Comparison of ENCODE assay signal across 26 mouse cellular contexts in the genomic region with DNA sequence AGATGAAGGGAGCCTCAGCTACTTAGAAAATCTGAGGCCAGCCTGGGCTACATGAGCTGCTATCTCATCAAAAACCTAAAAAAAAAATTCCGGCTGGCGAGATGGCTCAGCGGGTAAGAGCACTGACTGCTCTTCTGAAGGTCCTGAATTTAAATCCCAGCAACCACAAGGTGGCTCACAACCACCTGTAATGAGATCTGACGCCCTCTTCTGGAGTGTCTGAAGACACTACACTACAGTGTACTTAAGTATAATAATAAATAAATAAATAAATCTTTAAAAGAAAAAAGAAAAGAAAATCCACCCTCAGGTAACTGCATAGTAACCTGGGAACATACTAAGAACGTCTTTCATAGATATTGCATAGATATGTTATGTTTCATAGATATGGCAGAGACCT. TPM values are rescaled to one million over a fixed set of nuclear protein-coding genes. Genes with fewer than 3 reads are reported as not detected.
A peak's percentile ranks its signal among the peaks of the same experiment; 100 is the strongest.
DNase-seq lines count a peak whose midpoint lies in the region; ATAC-seq and TF ChIP-seq lines count a peak whose summit lies in the region.
"Had no signal": no experiment of that assay in that cellular context is flagged by ENCODE, and none has a peak within 500 bp of the region (broad histone marks: within the 10 kb centered on the region; RNA-seq: fewer than 3 reads in every experiment).

No protein-coding gene starts in this region.

- H3K9me3 ChIP-seq in intestine, postnatal 0 days (ENCODE audit: control insufficient read depth), result no peaks in the 10 kb centered on the region
- no peaks in the 10 kb centered on the region for H3K9me3 ChIP-seq in intestine, embryonic 16.5 days (ENCODE audit: control insufficient read depth, low read length)
- no peaks in the 10 kb centered on the region for H3K9me3 ChIP-seq in E14TG2a.4 (ENCODE audit: low read length)
- H3K9me3 ChIP-seq: embryonic facial prominence, embryonic 12.5 days; embryonic facial prominence, embryonic 15.5 days; heart, embryonic 10.5 days; heart, embryonic 13.5 days; hindbrain, embryonic 10.5 days; hindbrain, embryonic 13.5 days had no signal

- H3K9ac ChIP-seq in intestine, postnatal 0 days (ENCODE audit: low read depth, low read length), result no peak overlapping the region
- H3K9ac ChIP-seq in intestine, embryonic 16.5 days (ENCODE audit: low read depth, low read length), result no peak overlapping the region
- H3K9ac ChIP-seq: embryonic facial prominence, embryonic 12.5 days; embryonic facial prominence, embryonic 15.5 days; forebrain, postnatal 0 days; heart, embryonic 13.5 days; hindbrain, embryonic 13.5 days had no signal

- H3K4me1 ChIP-seq in intestine, postnatal 0 days (replicated peaks; ENCODE audit: control insufficient read depth, insufficient read depth, low read length), result no peaks in the 10 kb centered on the region
- no peaks in the 10 kb centered on the region for H3K4me1 ChIP-seq in intestine, embryonic 16.5 days (ENCODE audit: control insufficient read depth, insufficient read depth, low read length)
- H3K4me1 ChIP-seq in E14TG2a.4 (replicated peaks; ENCODE audit: low read depth, low read length), result peaks cover 28% of the 10 kb centered on the region
- no peaks in the 10 kb centered on the region for H3K4me1 ChIP-seq in cortical plate, adult 2 months (ENCODE audit: control insufficient read depth, insufficient read depth, low read length)
- H3K4me1 ChIP-seq: embryonic facial prominence, embryonic 12.5 days; embryonic facial prominence, embryonic 15.5 days; heart, embryonic 10.5 days; heart, embryonic 13.5 days; hindbrain, embryonic 10.5 days; hindbrain, embryonic 13.5 days had no signal

- H3K4me2 ChIP-seq in intestine, postnatal 0 days (replicated peaks; ENCODE audit: low read depth), result no peak overlapping the region
- no peak overlapping the region for H3K4me2 ChIP-seq in intestine, embryonic 16.5 days (ENCODE audit: low read depth, low read length)
- H3K4me2 ChIP-seq: embryonic facial prominence, embryonic 12.5 days; embryonic facial prominence, embryonic 15.5 days; heart, embryonic 13.5 days; hindbrain, embryonic 13.5 days had no signal

- no peak overlapping the region for H3K4me3 ChIP-seq in intestine, postnatal 0 days (ENCODE audit: low read depth, low read length)
- H3K4me3 ChIP-seq in intestine, embryonic 16.5 days (ENCODE audit: low read length), result no peak overlapping the region
- H3K4me3 ChIP-seq in left cerebral cortex, adult 2 months, result no peak overlapping the region
- no peak overlapping the region for H3K4me3 ChIP-seq in E14TG2a.4 (replicated peaks; ENCODE audit: low read length)
- no peak overlapping the region for H3K4me3 ChIP-seq in cortical plate, adult 2 months (ENCODE audit: insufficient read depth, low read length)
- H3K4me3 ChIP-seq: embryonic facial prominence, embryonic 12.5 days; embryonic facial prominence, embryonic 15.5 days; heart, adult 2 months; heart, embryonic 10.5 days; heart, embryonic 13.5 days; hindbrain, embryonic 10.5 days; hindbrain, embryonic 13.5 days had no signal

- no peak for DNase-seq in left cerebral cortex, adult 2 months (ENCODE audit: extremely low spot score in 1 of 2, low spot score in 2 of 2)
- no peak for DNase-seq in left cerebral cortex, postnatal 14 days (ENCODE audit: low spot score in 2 of 2)
- no peak for DNase-seq in right cerebral cortex, postnatal 14 days
- DNase-seq: adrenal gland, adult 8-10 months; adrenal gland, postnatal 25 days; B cell, adult 2 months; cerebellum, adult 11-12 months; cerebellum, adult 9-10 months; cerebellum, postnatal 14 days; forebrain, postnatal 0 days; gastrocnemius, postnatal 36 days; heart, adult 2 months had no signal

- ATAC-seq in intestine, postnatal 0 days, result no peak
- ATAC-seq in intestine, embryonic 16.5 days, result no peak
- ATAC-seq: activated CD4-positive, CD25-positive, alpha-beta regulatory T cell, adult 4 months; forebrain, embryonic 14.5 days; forebrain, postnatal 0 days; hindbrain, embryonic 16.5 days had no signal

- TF ChIP-seq POLR2A in cortical plate, adult 2 months (IDR thresholded peaks at IDR 0.05; ENCODE audit: extremely low read depth, insufficient read depth, low read length), result no peak

- no peaks in the 10 kb centered on the region for H3K27me3 ChIP-seq in intestine, postnatal 0 days (replicated peaks; ENCODE audit: control insufficient read depth, insufficient read depth, low read length)
- H3K27me3 ChIP-seq in intestine, embryonic 16.5 days (replicated peaks; ENCODE audit: control insufficient read depth, insufficient read depth, low read length), result no peaks in the 10 kb centered on the region
- H3K27me3 ChIP-seq in E14TG2a.4 (ENCODE audit: insufficient read depth, low read length), result no peaks in the 10 kb centered on the region
- H3K27me3 ChIP-seq: CH12.LX; embryonic facial prominence, embryonic 12.5 days; embryonic facial prominence, embryonic 15.5 days; heart, embryonic 13.5 days; hindbrain, embryonic 13.5 days had no signal

- peaks cover 98% of the 10 kb centered on the region for H3K36me3 ChIP-seq in intestine, postnatal 0 days (ENCODE audit: control insufficient read depth, insufficient read depth)
- peaks cover 58% of the 10 kb centered on the region for H3K36me3 ChIP-seq in intestine, embryonic 16.5 days (ENCODE audit: control insufficient read depth, insufficient read depth, low read length)
- H3K36me3 ChIP-seq in E14TG2a.4 (ENCODE audit: insufficient read depth, low read length), result peaks cover 100% of the 10 kb centered on the region

- 86% methylated on average over 5 of the region's 5 CpGs for WGBS in intestine, postnatal 0 days
- WGBS in intestine, embryonic 16.5 days, result 86% methylated on average over 5 of the region's 5 CpGs

- TF ChIP-seq CTCF in intestine, postnatal 0 days (IDR thresholded peaks at IDR 0.05; ENCODE audit: low read depth), result peak; percentile 30; the same call in 1 of the 2 replicates
- peak; percentile 26 for TF ChIP-seq CTCF in left cerebral cortex, adult 2 months (IDR thresholded peaks at IDR 0.05)
- peak; percentile 11; the same call in 1 of the 2 replicates for TF ChIP-seq CTCF in E14TG2a.4 (conservative IDR thresholded peaks at IDR 0.05; ENCODE audit: low read length)
- 0 out of 2 replicates have a peak, but pooled peaks have one; percentile 3 for TF ChIP-seq CTCF in cortical plate, adult 2 months (IDR thresholded peaks at IDR 0.05; ENCODE audit: extremely low read depth, insufficient read depth, low read length)

- intact Hi-C loops in left cerebral cortex, adult 2 months (cut with DNase I), result no loop called here
- intact Hi-C loops in left cerebral cortex, postnatal 14 days (cut with DNase I), result no loop called here

- H3K27ac ChIP-seq in intestine, postnatal 0 days (ENCODE audit: low read depth, low read length), result no peak overlapping the region
- no peak overlapping the region for H3K27ac ChIP-seq in intestine, embryonic 16.5 days (ENCODE audit: low read length)
- H3K27ac ChIP-seq in left cerebral cortex, adult 2 months, result no peak overlapping the region
- H3K27ac ChIP-seq in cortical plate, adult 2 months (ENCODE audit: insufficient read depth, low read length), result no peak overlapping the region
- H3K27ac ChIP-seq: embryonic facial prominence, embryonic 12.5 days; embryonic facial prominence, embryonic 15.5 days; heart, adult 2 months; heart, embryonic 10.5 days; heart, embryonic 13.5 days; hindbrain, embryonic 10.5 days; hindbrain, embryonic 13.5 days had no signal

RNA-seq across cellular contexts. Expression of a gene that starts 25.8 kb away (rescaled TPM):
- 20.0 and 24.3 TPM in 2 replicates for polyA plus RNA-seq in intestine, postnatal 0 days (2015; fragmentation: Nextera tagmentation; extraction: Ambion mirVana)
- polyA plus RNA-seq in intestine, embryonic 16.5 days (2015; fragmentation: Nextera tagmentation; extraction: Ambion mirVana), result 33.9 and 37.0 TPM in 2 replicates
- total RNA-seq in left cerebral cortex, adult 2 months (2021), result 100 to 1,000 TPM; 169 to 170 TPM
- total RNA-seq in left cerebral cortex, postnatal 14 days (2021), result 100 to 1,000 TPM; 164 to 166 TPM
- 159 and 160 TPM in 2 replicates for polyA plus RNA-seq in cortical plate, adult 2 months (2012; rRNA removed)

RNA-seq across cellular contexts. Expression of a gene that starts 31.8 kb away (rescaled TPM):
- polyA plus RNA-seq in intestine, postnatal 0 days (2015; fragmentation: Nextera tagmentation; extraction: Ambion mirVana), result 2.4 and 2.9 TPM in 2 replicates
- 2.6 and 3.2 TPM in 2 replicates for polyA plus RNA-seq in intestine, embryonic 16.5 days (2015; fragmentation: Nextera tagmentation; extraction: Ambion mirVana)
- 100 to 1,000 TPM; 169 to 188 TPM for total RNA-seq in left cerebral cortex, adult 2 months (2021)
- total RNA-seq in left cerebral cortex, postnatal 14 days (2021), result 100 to 1,000 TPM; 155 to 183 TPM
- 117 and 126 TPM in 2 replicates for polyA plus RNA-seq in cortical plate, adult 2 months (2012; rRNA removed)
- total RNA-seq: CH12.LX; gastrocnemius, postnatal 36 days had no signal
- polyA plus RNA-seq: activated CD4-positive, CD25-positive, alpha-beta regulatory T cell, adult 4 months had no signal

Comparison
In these comparisons a context has a peak if more than half of its experiments do, and no peak if none do; other contexts are left out.
1. RNA of a gene that starts 31.8 kb away (polyA plus RNA-seq): 117 to 126 TPM in cortical plate, adult 2 months; 2.6 to 3.2 TPM in intestine, embryonic 16.5 days and 2.4 to 2.9 TPM in intestine, postnatal 0 days; every median in the first group is over 10 times any median in the second.
2. Peak in every context shown above with its lines, with median percentiles within 50 percentile points of each other: CTCF ChIP-seq.